ENCODE assay signal across 8 mouse cellular contexts in genomic region chr19:6268170-6268528, GRCm38 (mm10). TPM values are rescaled to one million over a fixed set of nuclear protein-coding genes. Genes with fewer than 3 reads are reported as not detected.
A peak's percentile ranks its signal among the peaks of the same experiment; 100 is the strongest.
DNase-seq lines count a peak whose midpoint lies in the region; ATAC-seq and TF ChIP-seq lines count a peak whose summit lies in the region.

No protein-coding gene starts in this region.

- TF ChIP-seq CTCF in G1E (IDR thresholded peaks at IDR 0.05; ENCODE audit: low read depth, low read length) = peak; percentile 93

- H3K9me3 ChIP-seq in G1E (replicated peaks) = no peaks in the 10 kb centered on the region
- H3K9me3 ChIP-seq in forebrain, embryonic 15.5 days = no peaks in the 10 kb centered on the region
- no peaks in the 10 kb centered on the region for H3K9me3 ChIP-seq in hindbrain, embryonic 10.5 days
- H3K9me3 ChIP-seq in lung, embryonic 16.5 days (ENCODE audit: control insufficient read depth, low read length) = no peaks in the 10 kb centered on the region

- no peak overlapping the region for H3K4me2 ChIP-seq in forebrain, embryonic 15.5 days (replicated peaks)
- H3K4me2 ChIP-seq in lung, embryonic 16.5 days (ENCODE audit: low read depth, low read length) = no peak overlapping the region

- H3K36me3 ChIP-seq in G1E (replicated peaks) = peaks cover 2% of the 10 kb centered on the region
- H3K36me3 ChIP-seq in forebrain, embryonic 15.5 days = no peaks in the 10 kb centered on the region
- H3K36me3 ChIP-seq in hindbrain, embryonic 10.5 days = 0 out of 2 replicates have a peak, but pooled peaks cover under 1% of the 10 kb centered on the region
- no peaks in the 10 kb centered on the region for H3K36me3 ChIP-seq in lung, embryonic 16.5 days (ENCODE audit: control insufficient read depth, insufficient read depth, low read length)

- no peak for ATAC-seq in G1E (ENCODE audit: extremely low read depth, insufficient number of reproducible peaks, low FRiP score, poor library complexity, severe bottlenecking)
- peak; percentile 59 for ATAC-seq in forebrain, embryonic 15.5 days (replicated peaks)
- peak; percentile 80 for ATAC-seq in lung, embryonic 16.5 days (ENCODE audit: low read depth)

- no peak overlapping the region for H3K9ac ChIP-seq in forebrain, embryonic 15.5 days (replicated peaks)
- no peak overlapping the region for H3K9ac ChIP-seq in lung, embryonic 16.5 days (ENCODE audit: low read length)

- WGBS in forebrain, embryonic 15.5 days = 17% methylated on average over 8 of the region's 8 CpGs
- 16% methylated on average over 8 of the region's 8 CpGs for WGBS in hindbrain, embryonic 10.5 days
- WGBS in lung, embryonic 16.5 days = 13% methylated on average over 8 of the region's 8 CpGs

- peaks cover 21% of the 10 kb centered on the region for H3K27me3 ChIP-seq in G1E (ENCODE audit: insufficient read depth, low read length)
- no peaks in the 10 kb centered on the region for H3K27me3 ChIP-seq in forebrain, embryonic 15.5 days
- H3K27me3 ChIP-seq in hindbrain, embryonic 10.5 days (ENCODE audit: insufficient read depth, poor library complexity, severe bottlenecking) = peaks cover 3% of the 10 kb centered on the region; the same call in 1 of the 2 replicates
- no peaks in the 10 kb centered on the region for H3K27me3 ChIP-seq in lung, embryonic 16.5 days (ENCODE audit: control insufficient read depth, insufficient read depth, low read depth, low read length)

- H3K4me1 ChIP-seq in G1E (ENCODE audit: insufficient read depth, low read depth, low read length) = peaks cover 16% of the 10 kb centered on the region; the same call in 1 of the 2 replicates
- H3K4me1 ChIP-seq in brown adipose tissue, adult 24 weeks (ENCODE audit: control insufficient read depth, insufficient read depth, insufficient read length, low read length) = no peaks in the 10 kb centered on the region; the same call in 1 of the 2 replicates
- no peaks in the 10 kb centered on the region; the same call in 1 of the 2 replicates for H3K4me1 ChIP-seq in forebrain, embryonic 15.5 days
- H3K4me1 ChIP-seq in hindbrain, embryonic 10.5 days (replicated peaks) = peaks cover 11% of the 10 kb centered on the region
- peaks cover 6% of the 10 kb centered on the region for H3K4me1 ChIP-seq in lung, embryonic 16.5 days (replicated peaks; ENCODE audit: control insufficient read depth, insufficient read depth, low read length)

- peak; percentile 68 for DNase-seq in G1E (ENCODE audit: low spot score)
- DNase-seq in hindbrain, embryonic 10.5 days (ENCODE audit: low spot score) = peak; percentile 87
- DNase-seq in layer of hippocampus, adult 9-10 months (ENCODE audit: low spot score) = peak; percentile 77
- DNase-seq in retina, adult 2 months (ENCODE audit: low read depth, low spot score) = peak; percentile 40
- peak; percentile 92 for DNase-seq in thymus, postnatal 14 days

- no peak overlapping the region for H3K4me3 ChIP-seq in G1E (ENCODE audit: low read depth, low read length)
- H3K4me3 ChIP-seq in brown adipose tissue, adult 24 weeks (ENCODE audit: insufficient read depth, low read depth, low read length) = no peak overlapping the region
- H3K4me3 ChIP-seq in forebrain, embryonic 15.5 days = no peak overlapping the region
- no peak overlapping the region for H3K4me3 ChIP-seq in hindbrain, embryonic 10.5 days
- H3K4me3 ChIP-seq in lung, embryonic 16.5 days (ENCODE audit: low read length) = no peak overlapping the region

- peak overlapping the region; percentile 89 for H3K27ac ChIP-seq in brown adipose tissue, adult 24 weeks (replicated peaks; ENCODE audit: low read depth, low read length)
- H3K27ac ChIP-seq in forebrain, embryonic 15.5 days (replicated peaks) = no peak overlapping the region
- H3K27ac ChIP-seq in hindbrain, embryonic 10.5 days = 0 out of 2 replicates have a peak overlapping the region, but pooled peaks have one; percentile 45
- H3K27ac ChIP-seq in lung, embryonic 16.5 days (ENCODE audit: low read length) = no peak overlapping the region

RNA-seq across cellular contexts. Expression of gene Ehd1, which starts 8.4 kb away (rescaled TPM):
- total RNA-seq in G1E (2014; fragmentation: Nextera tagmentation) (18.0 and 18.7 TPM in 2 replicates), G1E (2017) (22.0 and 23.3 TPM in 2 replicates)
- 132 and 135 TPM in 2 replicates for polyA plus RNA-seq in G1E (2012)
- polyA plus RNA-seq in brown adipose tissue, adult 24 weeks (2012; ENCODE audit: insufficient read depth, insufficient read length, missing spikeins) = 39.6 and 42.8 TPM in 2 replicates
- polyA plus RNA-seq in forebrain, embryonic 15.5 days (2015; fragmentation: Nextera tagmentation; extraction: Ambion mirVana) = 88.1 TPM in 2 replicates
- polyA plus RNA-seq in hindbrain, embryonic 10.5 days (2016; fragmentation: Nextera tagmentation; extraction: Ambion mirVana) = 87.8 and 103 TPM in 2 replicates
- polyA plus RNA-seq in lung, embryonic 16.5 days (2015; fragmentation: Nextera tagmentation; extraction: Ambion mirVana) = 77.9 and 81.6 TPM in 2 replicates

RNA-seq across cellular contexts. Expression of gene Atg2a, which starts 26.7 kb away (rescaled TPM):
- total RNA-seq in G1E (2014; fragmentation: Nextera tagmentation) (18.4 and 31.8 TPM in 2 replicates), G1E (2017) (7.0 and 9.4 TPM in 2 replicates)
- polyA plus RNA-seq in G1E (2012) = 44.4 and 45.0 TPM in 2 replicates
- polyA plus RNA-seq in brown adipose tissue, adult 24 weeks (2012; ENCODE audit: insufficient read depth, insufficient read length, missing spikeins) = 9.6 and 9.9 TPM in 2 replicates
- polyA plus RNA-seq in forebrain, embryonic 15.5 days (2015; fragmentation: Nextera tagmentation; extraction: Ambion mirVana) = 9.7 and 10.1 TPM in 2 replicates
- 10.3 and 14.9 TPM in 2 replicates for polyA plus RNA-seq in hindbrain, embryonic 10.5 days (2016; fragmentation: Nextera tagmentation; extraction: Ambion mirVana)
- polyA plus RNA-seq in lung, embryonic 16.5 days (2015; fragmentation: Nextera tagmentation; extraction: Ambion mirVana) = 10.3 and 12.6 TPM in 2 replicates

RNA-seq across cellular contexts. Expression of gene Ppp2r5b, which starts 32.5 kb away (rescaled TPM):
- total RNA-seq in G1E (2014; fragmentation: Nextera tagmentation) (3.4 and 9.0 TPM in 2 replicates), G1E (2017) (5.6 and 6.0 TPM in 2 replicates)
- 7.1 and 8.9 TPM in 2 replicates for polyA plus RNA-seq in G1E (2012)
- polyA plus RNA-seq in brown adipose tissue, adult 24 weeks (2012; ENCODE audit: insufficient read depth, insufficient read length, missing spikeins) = 33.0 and 41.3 TPM in 2 replicates
- polyA plus RNA-seq in forebrain, embryonic 15.5 days (2015; fragmentation: Nextera tagmentation; extraction: Ambion mirVana) = 95.5 and 98.5 TPM in 2 replicates
- 37.8 and 53.8 TPM in 2 replicates for polyA plus RNA-seq in hindbrain, embryonic 10.5 days (2016; fragmentation: Nextera tagmentation; extraction: Ambion mirVana)
- 17.8 and 20.2 TPM in 2 replicates for polyA plus RNA-seq in lung, embryonic 16.5 days (2015; fragmentation: Nextera tagmentation; extraction: Ambion mirVana)

RNA-seq across cellular contexts. Expression of gene Cdc42bpg, which starts 38.1 kb away (rescaled TPM):
- total RNA-seq in G1E (2014; fragmentation: Nextera tagmentation) (5.0 and 7.6 TPM in 2 replicates), G1E (2017) (2.0 and 2.4 TPM in 2 replicates)
- 14.1 and 15.4 TPM in 2 replicates for polyA plus RNA-seq in G1E (2012)
- 2.5 and 2.8 TPM in 2 replicates for polyA plus RNA-seq in brown adipose tissue, adult 24 weeks (2012; ENCODE audit: insufficient read depth, insufficient read length, missing spikeins)
- polyA plus RNA-seq in forebrain, embryonic 15.5 days (2015; fragmentation: Nextera tagmentation; extraction: Ambion mirVana) = 0.31 and 0.67 TPM in 2 replicates
- 0.29 and 0.37 TPM in 2 replicates for polyA plus RNA-seq in hindbrain, embryonic 10.5 days (2016; fragmentation: Nextera tagmentation; extraction: Ambion mirVana)
- 1.1 and 1.7 TPM in 2 replicates for polyA plus RNA-seq in lung, embryonic 16.5 days (2015; fragmentation: Nextera tagmentation; extraction: Ambion mirVana)

RNA-seq across cellular contexts. Expression of gene Gpha2, which starts 42.0 kb away (rescaled TPM):
- total RNA-seq in G1E (2014; fragmentation: Nextera tagmentation) (not detected in 2 replicates), G1E (2017) (not detected in 2 replicates)
- polyA plus RNA-seq in G1E (2012) = not detected in 2 replicates
- polyA plus RNA-seq in brown adipose tissue, adult 24 weeks (2012; ENCODE audit: insufficient read depth, insufficient read length, missing spikeins) = not detected in 2 replicates
- not detected in 2 replicates for polyA plus RNA-seq in forebrain, embryonic 15.5 days (2015; fragmentation: Nextera tagmentation; extraction: Ambion mirVana)
- 0.57 TPM in 1 of 2 replicates, not detected in the other for polyA plus RNA-seq in hindbrain, embryonic 10.5 days (2016; fragmentation: Nextera tagmentation; extraction: Ambion mirVana)
- 0.63 and 0.88 TPM in 2 replicates for polyA plus RNA-seq in lung, embryonic 16.5 days (2015; fragmentation: Nextera tagmentation; extraction: Ambion mirVana)

Comparison
In these comparisons a context has a peak if more than half of its experiments do, and no peak if none do; other contexts are left out.
1. DNase-seq: peak in every context shown above with its lines; median percentile 92 in thymus, postnatal 14 days; 87 in hindbrain, embryonic 10.5 days; 77 in layer of hippocampus, adult 9-10 months; 68 in G1E; 40 in retina, adult 2 months.
2. H3K27ac ChIP-seq: peak in brown adipose tissue, adult 24 weeks (single experiment) and hindbrain, embryonic 10.5 days (single experiment); none in forebrain, embryonic 15.5 days (single experiment) and lung, embryonic 16.5 days (single experiment).